Mouse (Mus musculus) embryonic stem cell, embryonic (primary cell): ENCODE measurements at regions not wholly inside any gene's neighbourhood (a gene's known extent, or its start where the extent isn't known, plus 50 kb on each side); places are given as distances from the start of the nearest gene placed in this dataset.

ENCODE experiments used
- CTCF ChIA-PET, 4 experiments: fragments of 300-600 bp in 2 of 4; fragments of 350-600 bp in 2 of 4; sonication (Branson Sonifier 250); formaldehyde crosslinking; loops; one replicate each; lab custom pipeline; 2022; ENCODE audit warnings: inconsistent platforms in 2 of 4; lab: Charles Lee
- POLR2A ChIA-PET, 4 experiments: fragments of 300-600 bp in 2 of 4; fragments of 350-600 bp in 2 of 4; sonication (Branson Sonifier 250); formaldehyde crosslinking; loops; one replicate each; lab custom pipeline; 2022; ENCODE audit warnings: antibody characterized with exemption in 4 of 4, inconsistent platforms in 1 of 4; lab: Charles Lee

DNA sequence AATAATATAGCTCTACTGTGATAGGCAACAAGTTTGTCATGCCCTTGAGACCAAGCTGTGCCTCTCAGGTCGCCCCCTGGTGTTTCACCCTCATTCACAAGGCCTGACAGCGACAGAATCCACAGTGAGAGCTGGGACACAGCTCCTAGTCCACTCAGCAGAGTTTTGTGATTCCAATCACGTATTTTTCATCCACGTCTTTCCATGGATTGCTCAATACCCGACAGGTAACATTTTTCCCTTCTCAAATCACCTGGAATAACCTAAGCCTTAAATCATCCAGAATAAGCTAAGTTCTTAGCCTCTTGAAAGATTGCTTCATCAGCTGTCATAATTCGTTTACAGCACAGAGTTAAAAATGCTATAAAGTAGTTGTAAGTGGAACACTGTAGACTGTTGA lies 211.3 kb downstream of the Ccdc91 start:
- ChIA-PET CTCF (interaction anchor here (0.6 to 0.8 kb wide), 5 partner anchors 124 to 549 kb away, joined by 3 to 6 read pairs (median 3); no protein-coding TSS in a partner anchor), POLR2A (interaction anchor here in 2 of 4 experiments (0.6 to 1.1 kb wide), 2 partner anchors 19 to 210 kb away, joined by 3 to 4 read pairs; no protein-coding TSS in a partner anchor)

DNA sequence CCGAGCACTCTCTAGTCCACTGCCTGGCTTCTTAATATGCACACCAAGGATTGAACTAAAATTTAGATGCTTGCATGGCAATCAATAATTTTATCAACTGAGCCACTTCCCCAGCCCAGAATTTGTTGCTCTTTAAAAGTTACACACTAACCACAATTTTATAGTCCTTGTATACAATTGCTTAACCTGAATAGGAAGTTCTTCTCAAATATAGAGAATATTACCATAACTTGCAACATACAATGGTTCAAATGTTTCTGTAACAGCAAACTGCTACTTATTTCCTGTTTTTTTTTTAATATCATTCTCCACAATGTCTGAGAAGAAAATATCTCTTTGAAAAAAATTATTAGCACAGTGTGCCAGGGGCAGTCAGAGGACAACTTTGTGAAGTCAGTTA lies 222.6 kb downstream of the Ccdc91 start:
- POLR2A ChIA-PET = interaction anchor here in 1 of 4 experiments (0.5 kb wide), 1 partner anchor 31 kb away, joined by 5 read pairs; no protein-coding TSS in a partner anchor
- CTCF ChIA-PET = no interaction called here

DNA sequence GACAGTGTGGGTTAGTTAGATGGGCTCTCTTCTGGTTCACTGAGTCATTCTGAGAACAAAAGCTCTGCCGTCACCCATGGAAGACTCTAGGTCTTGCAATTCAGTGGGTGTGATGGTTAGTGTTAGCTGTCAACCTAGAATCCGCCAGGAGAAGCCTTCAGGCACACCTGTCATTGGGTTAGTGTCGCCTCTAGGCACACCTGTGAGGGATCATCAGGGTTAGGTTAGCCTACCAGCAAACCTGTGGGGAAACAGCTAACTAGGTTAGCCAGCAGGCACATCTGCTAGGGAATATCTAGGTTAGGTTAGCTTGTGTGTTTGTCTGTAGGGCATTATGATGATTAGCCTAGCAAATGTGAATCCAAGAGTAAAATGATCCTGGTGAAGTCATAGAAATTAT lies 223.8 kb downstream of the Ccdc91 start:
- ChIA-PET POLR2A (no interaction called here), CTCF (no interaction called here)

DNA sequence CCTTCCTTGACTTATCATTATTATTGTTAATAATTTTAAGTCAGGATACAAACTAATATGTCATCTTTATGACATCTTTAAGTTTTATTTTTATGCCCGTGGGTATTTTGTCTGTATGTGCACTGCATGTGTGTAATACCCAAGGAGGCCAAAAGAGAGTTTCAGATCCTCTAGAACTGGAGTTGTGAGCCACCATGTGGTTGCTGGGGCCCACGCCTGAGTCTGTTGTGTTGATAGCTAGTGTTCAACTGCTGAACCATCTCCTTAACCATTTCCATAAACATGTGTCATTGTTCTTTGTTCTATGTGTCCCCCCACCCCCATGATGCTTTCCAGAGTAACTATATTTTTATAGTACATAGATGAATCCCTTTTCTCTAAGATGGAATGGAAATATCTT lies 225.0 kb downstream of the Ccdc91 start:
- ChIA-PET CTCF (interaction anchor here in 1 of 4 experiments (0.6 kb wide), 1 partner anchor 125 kb away, joined by 4 read pairs; no protein-coding TSS in a partner anchor), POLR2A (no interaction called here)

DNA sequence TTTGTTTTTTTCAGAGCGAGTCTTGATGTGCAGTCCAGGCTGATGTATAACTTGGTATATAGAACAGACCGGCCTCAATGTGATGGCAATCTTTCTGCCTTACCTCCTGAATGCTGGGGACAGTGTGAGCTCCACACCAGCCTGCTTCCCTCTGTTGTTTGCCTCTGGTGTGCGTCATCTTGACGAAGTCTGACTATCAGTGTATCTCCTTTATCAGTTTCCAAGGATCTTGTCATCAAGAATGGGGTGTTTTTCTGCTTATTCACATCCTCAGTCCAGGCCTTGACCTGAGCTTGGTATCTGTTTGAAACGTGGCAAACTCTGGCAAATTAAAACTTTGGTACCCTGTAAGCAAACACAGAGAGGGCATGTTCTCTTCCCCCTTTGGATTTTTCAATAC lies 226.3 kb downstream of the Ccdc91 start:
- POLR2A ChIA-PET = no interaction called here
- CTCF ChIA-PET = no interaction called here

DNA sequence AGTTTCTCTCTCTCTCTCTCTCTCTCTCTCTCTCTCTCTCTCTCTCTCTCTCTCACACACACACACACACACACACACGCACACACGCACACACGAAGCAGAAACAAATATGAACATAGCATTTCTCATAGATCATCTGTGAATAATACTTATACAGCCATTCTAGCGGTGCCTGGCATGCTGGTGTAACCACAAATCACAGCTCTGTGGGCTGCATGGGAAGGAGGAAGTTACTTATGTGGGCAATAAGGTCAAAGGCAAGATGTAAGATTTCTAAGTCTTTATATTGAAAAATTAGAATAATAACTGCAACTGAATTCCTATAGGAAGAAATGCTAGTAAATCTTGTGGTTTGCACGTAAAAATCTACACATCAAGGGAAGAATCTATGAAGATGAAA lies 228.7 kb downstream of the Ccdc91 start:
- CTCF ChIA-PET = interaction anchor here in 1 of 4 experiments (0.7 kb wide), 1 partner anchor 1406 kb away, joined by 3 read pairs; no protein-coding TSS in a partner anchor
- POLR2A ChIA-PET = no interaction called here

DNA sequence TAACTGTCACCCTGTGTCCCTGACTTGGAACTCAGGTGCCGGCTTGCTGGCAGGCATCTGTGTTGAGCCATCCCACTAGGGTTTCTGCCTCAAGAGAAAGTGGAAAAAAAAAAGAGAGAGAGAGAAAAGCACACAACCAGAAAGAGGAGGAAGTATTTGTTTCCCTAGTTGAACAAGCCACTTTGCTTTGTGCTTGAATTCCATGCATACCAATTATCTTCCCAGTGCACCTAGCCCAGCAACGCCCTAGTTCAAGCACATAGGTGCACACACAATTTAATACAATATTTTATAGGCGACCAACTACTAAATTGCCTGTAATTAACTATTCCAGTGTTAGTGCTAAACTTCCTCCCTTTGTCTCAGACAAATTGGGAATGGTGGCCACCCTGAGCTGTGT lies 230.3 kb downstream of the Ccdc91 start:
- ChIA-PET CTCF (no interaction called here), POLR2A (no interaction called here)

DNA sequence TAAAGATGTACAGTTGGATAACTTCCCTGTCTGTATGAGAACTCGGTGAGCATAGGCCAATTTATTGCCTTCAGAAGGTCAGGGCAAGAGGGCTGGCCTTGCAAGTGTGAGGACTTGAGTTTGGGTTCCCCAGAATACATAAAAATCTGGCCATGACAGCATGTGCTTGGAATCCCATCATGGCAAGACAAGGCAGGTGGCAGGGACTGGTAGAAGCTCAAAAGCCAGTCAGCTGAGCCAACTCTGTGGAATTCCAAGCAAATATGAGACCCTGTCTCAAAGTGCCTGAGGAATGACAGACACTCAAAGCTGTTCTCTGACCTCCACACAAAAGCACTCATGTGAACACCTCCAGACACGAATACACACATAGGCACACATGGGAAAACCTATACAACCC lies 231.1 kb downstream of the Ccdc91 start:
- ChIA-PET POLR2A (no interaction called here), CTCF (no interaction called here)

DNA sequence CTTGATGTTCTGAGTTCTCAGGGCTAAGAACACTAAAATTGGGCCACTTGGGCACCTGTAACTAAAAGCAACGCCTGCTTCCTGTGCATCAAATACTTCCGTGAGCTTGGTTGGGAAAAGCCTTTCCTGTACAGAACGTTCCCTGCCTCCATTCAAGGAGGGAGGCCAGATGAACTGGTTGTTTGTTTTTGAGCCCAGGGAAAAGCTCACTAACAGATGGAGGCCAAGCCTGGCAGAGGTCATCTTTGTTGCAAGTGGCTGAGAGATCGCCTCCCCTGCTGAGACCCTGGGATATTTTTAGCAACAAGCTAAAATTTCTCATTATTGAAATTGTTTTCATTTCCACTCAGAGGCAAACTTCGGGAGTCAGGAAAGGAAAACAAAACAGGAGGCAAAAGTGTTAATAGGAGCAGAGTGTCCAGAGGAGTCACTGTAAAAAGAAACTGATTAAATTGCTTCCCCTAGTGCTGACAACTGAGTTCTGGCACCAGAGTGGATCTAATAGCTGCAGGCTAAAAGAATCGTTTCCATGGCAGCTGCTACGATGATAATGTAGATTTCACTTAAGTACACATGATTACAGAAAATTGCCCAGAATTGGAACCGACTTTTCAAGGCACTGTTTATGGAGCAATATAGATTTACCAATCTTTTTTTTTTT lies 242.6 kb downstream of the Ccdc91 start:
- POLR2A ChIA-PET = interaction anchor here in 1 of 4 experiments (0.6 kb wide), 3 partner anchors 16 to 831 kb away, joined by 3 read pairs; no protein-coding TSS in a partner anchor
- CTCF ChIA-PET = no interaction called here

DNA sequence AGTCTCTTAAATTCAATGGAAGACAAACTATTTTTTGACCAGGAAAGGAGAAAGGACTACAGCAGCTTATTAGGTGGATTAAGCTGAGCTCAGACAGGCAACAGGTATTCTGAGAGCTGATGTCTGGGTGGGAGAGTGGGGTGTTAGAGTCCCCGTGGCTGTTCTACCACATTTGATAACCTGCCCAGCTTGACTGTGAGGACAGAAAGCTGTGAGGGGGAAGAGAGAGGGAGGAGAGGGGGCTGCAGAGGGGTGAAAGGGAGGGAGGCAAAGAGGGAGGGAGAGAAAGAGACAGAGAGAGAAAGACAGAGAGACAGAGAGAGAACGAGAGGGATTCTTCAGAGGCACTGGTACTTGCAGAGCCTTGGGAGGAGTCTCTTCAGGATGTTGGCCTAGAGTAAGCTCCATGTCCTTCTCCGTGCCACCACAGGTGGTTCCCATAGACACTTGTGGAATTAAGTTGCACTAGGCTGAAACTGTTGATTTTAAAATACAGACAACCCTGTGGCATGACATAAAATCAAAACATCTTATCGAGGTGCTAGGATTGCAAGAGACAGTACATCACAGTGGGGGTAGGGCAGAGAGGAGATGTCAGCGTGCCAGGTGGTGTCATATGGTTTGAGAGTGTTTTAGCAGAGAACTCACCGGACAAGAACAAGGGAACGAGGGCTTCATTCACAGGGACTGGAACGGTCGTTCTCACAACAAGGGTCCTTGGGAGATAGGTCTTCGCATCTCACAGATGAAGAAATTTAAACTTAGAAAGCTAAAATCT lies 243.3 kb downstream of the Ccdc91 start:
- CTCF ChIA-PET = no interaction called here
- POLR2A ChIA-PET = interaction anchor here in 1 of 4 experiments (0.6 kb wide), 2 partner anchors 332 to 832 kb away, joined by 3 read pairs; no protein-coding TSS in a partner anchor

DNA sequence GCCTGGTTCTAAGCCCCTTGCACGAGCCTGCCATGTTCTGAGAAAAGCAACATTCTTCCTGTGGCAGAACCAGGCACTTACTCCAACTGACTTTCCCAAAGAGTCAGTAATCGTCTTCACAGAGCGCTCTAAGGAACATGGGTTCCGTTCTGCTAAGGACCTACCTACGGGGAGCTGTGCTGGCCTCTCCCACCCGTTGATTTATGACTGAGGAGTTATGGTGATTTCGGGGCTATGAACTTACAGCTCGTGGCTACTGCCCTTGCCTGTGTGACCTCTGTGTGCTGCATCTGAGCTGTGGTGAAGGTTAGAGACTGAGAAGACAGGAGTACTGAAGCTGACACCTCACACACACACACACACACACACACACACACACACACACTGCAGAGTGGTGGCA lies 243.9 kb downstream of the Ccdc91 start:
- ChIA-PET CTCF (no interaction called here), POLR2A (no interaction called here)

DNA sequence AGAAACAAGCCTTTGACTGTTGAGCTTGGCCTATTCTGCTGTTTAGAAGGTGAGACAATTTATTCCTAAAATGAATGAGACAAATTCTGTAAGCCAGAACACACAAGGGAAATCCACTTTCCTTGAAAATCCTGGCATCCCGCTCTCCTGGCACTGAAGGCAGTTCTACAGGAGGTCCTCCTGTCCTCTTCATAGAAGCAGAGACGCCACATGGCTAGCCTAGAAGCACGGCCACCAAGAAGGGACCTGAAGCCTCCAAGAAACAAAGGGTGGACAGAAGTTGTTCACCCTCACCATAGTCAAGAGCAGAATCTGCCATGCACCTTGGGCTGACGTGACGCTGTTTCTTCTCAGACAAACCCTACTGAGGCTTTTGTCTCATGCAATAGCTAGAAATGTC lies 247.7 kb downstream of the Ccdc91 start:
- ChIA-PET CTCF (no interaction called here), POLR2A (interaction anchor here in 2 of 4 experiments (0.6 kb wide), 2 partner anchors 85 to 150 kb away, joined by 4 to 5 read pairs; no protein-coding TSS in a partner anchor)

DNA sequence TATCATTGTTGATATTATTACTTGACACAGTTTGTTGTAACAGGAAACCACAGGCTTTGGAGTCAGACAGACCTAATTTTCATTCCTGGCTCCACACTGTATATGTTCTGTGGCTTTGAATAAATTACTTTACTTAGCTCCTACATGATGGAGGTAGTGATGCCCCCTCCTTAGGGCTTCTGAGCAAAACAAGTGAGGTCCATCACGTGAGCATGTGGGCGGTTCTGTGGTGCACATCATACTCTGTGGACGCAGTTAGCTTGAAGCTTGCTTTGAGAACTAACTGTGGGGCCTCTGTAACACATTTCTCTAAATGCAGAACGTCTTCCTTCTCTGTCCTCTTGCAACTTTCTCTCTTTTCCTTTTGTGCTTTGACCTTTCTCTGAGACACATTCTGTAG lies 251.4 kb downstream of the Ccdc91 start:
- POLR2A ChIA-PET = no interaction called here
- CTCF ChIA-PET = interaction anchor here in 1 of 4 experiments (0.5 kb wide), 1 partner anchor 61 kb away, joined by 3 read pairs; no protein-coding TSS in a partner anchor

DNA sequence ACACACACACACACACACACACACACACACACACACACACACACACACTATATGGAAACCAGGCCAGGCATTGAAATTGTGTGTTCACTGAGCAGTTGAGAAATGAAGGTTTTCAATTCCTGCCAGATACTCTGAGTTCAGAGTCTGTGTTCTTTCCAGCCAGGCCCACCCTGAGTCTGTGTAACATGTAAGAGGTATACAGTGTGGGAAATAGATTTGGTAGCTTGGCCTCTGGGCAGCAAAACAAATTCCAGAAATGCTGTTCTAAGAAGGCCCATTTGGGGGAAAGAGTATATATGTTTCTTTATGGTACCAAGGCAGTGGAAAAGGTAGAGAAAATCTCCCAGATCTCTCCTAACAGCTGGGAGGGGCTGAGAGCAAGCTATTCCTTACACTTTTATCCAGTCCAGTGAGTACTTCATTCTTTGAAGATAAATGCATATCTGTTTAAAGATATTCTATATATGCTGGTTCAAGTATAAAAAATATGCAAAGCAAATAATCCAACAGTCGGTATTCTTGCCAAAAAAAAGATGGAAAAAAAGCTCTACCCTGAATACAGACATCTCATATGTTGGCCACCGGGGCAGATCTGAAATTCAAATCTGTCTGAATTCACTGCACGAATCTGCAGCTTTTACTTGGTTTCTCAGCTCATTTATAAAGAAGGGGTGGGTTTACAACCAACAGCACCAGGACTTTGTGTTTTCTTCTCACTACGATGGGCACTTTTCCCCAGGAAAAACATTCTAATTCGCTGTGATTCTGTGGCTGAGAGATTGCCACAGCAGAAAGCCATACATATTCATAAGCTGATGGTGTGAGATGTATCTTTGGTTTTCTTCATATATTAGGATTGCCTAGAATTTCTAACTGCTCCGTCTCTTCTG lies 252.3 kb downstream of the Ccdc91 start:
- POLR2A ChIA-PET = interaction anchor here in 1 of 4 experiments (0.6 kb wide), 1 partner anchor 616 kb away, joined by 7 read pairs; no protein-coding TSS in a partner anchor
- CTCF ChIA-PET = no interaction called here

DNA sequence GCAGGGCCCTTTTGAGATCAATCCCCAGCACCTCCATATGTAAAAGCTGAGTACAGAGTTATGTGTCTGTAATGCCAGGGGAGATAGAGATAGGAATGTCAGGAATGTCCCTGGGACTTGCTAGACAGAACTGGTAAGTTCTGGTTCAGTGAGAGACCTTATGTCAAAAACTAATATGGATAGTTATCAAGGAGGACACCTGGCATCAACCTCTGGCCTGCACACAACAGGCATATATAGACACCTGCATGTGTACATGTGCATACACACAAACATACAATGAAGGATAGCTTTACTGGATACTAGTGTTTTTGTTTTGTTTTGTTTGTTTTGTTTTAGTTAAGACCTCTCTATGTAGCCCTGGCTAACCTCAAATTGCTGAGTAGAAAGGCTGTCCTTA lies 254.1 kb downstream of the Ccdc91 start:
- CTCF ChIA-PET = interaction anchor here in 1 of 4 experiments (0.6 kb wide), 1 partner anchor 276 kb away, joined by 3 read pairs; no protein-coding TSS in a partner anchor
- POLR2A ChIA-PET = interaction anchor here in 1 of 4 experiments (0.7 kb wide), 1 partner anchor 31 kb away, joined by 5 read pairs; no protein-coding TSS in a partner anchor

DNA sequence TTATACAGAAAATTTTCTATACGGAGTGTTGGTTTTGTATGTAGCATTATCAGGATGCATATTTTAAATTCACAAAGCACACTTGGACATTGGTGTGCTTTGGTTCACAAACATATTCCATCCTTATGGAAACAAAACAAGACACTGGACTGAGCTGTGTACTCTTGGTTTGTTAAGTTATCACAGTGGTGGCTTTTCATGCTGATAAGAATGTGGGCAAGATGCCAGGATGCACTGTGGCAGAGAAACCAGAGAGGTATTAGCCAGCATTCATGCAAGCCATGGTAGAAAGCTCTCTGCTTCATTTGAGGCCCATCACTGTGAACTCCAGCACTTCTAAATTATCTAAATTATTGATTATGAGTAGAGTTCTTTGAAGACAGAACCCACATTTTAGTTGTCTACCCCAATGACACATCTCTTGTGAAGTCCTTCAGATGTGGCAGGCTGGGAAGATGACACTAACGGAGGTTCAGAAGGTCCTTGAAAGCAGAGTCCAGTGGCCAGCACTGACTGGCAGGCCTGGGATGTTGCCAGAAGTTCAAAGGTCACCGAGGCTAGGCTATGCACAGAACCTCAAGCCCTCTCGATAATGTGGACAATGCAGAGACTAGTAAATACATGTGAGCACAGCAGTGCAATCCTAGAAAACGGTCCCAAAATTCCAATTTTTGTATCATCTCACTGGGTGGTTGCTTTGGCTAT lies 263.1 kb downstream of the Ccdc91 start:
- POLR2A ChIA-PET = no interaction called here

DNA sequence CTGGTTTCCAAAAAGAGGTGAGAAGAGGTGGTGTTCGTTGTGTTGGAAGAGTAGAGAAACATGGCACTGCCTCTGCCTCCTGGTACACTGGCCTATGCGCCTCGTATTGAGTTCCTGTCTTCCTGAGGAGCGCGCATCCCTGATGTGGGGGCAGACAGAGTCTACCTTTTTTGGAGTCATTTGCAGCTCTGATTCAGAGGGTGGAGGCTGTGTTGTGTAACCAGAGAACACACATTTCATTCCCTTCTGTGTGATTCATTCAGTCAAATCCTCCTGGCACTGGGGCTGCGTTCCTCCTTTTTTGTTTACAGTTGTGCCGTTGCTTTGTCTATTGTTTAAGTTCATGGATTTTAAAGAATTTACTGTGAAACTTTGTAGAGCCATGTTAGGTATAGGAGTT lies 265.8 kb downstream of the Ccdc91 start:
- POLR2A ChIA-PET = no interaction called here
- CTCF ChIA-PET = no interaction called here

More for the DNA sequence above, 263.1 kb downstream of the Ccdc91 start:
- CTCF ChIA-PET = no interaction called here

DNA sequence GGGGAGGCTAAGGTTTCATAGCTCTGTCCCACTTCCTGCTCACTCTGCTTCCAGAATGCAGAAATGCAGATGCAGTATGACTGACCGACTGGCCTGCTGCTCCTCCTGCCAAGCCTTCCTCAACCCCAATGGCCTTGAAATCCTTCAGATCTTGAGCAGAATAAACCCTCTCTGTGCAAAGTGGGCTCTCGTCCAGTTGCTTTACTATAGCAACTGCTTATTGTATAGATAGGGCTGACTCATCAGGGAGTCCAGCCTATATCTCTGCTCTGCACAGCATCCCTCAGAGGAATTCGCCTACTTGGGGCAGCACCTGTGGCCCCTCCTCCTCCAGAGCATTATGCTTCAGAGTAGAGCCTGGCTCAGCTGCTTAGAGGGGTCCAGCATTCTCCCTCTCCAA lies 268.5 kb downstream of the Ccdc91 start:
- ChIA-PET POLR2A (no interaction called here), CTCF (no interaction called here)
